Mouse (Mus musculus) MEL (cell line): ENCODE measurements at regions not wholly inside any gene's neighbourhood (a gene's known extent, or its start where the extent isn't known, plus 50 kb on each side); places are given as distances from the start of the nearest gene placed in this dataset.

Experiments used
- HCFC1 ChIP-seq: IDR thresholded peaks from 2 replicates; pipeline ENCODE4 v1.6.1; 2012; ENCODE audit warnings: low read depth, mild to moderate bottlenecking, inconsistent platforms, low read length, improper control_type of control experiment, moderate library complexity
- MEF2A ChIP-seq: IDR thresholded peaks from 2 replicates; pipeline ENCODE4 v1.6.1; 2014; ENCODE audit warnings: low read depth, mild to moderate bottlenecking, inconsistent platforms, low read length, improper control_type of control experiment; ENCODE audit not compliant: poor library complexity, insufficient replicate concordance, severe bottlenecking; ENCODE audit errors: extremely low read depth
- POLR2A ChIP-seq, 2 experiments: IDR thresholded peaks; 2 replicates each; pipeline ENCODE4 v1.6.1; 2011 to 2012; ENCODE audit warnings: low read length in 2 of 2, mild to moderate bottlenecking in 2 of 2, control low read depth in 1 of 2, improper control_type of control experiment in 1 of 2, low read depth in 1 of 2, moderate library complexity in 1 of 2; ENCODE audit not compliant: control insufficient read depth in 1 of 2, insufficient read depth in 1 of 2, poor library complexity in 1 of 2
- POLR2AphosphoS5 ChIP-seq: IDR thresholded peaks from 2 replicates; pipeline ENCODE4 v1.6.1; 2012; ENCODE audit warnings: low read depth, borderline replicate concordance, mild to moderate bottlenecking, inconsistent platforms, low read length, moderate library complexity, mixed read lengths
- RCOR1 ChIP-seq: IDR thresholded peaks from 2 replicates; pipeline ENCODE4 v1.6.1; 2012; ENCODE audit warnings: low read depth, mild to moderate bottlenecking, inconsistent platforms, low read length, improper control_type of control experiment
- USF2 ChIP-seq, 2 experiments: IDR thresholded peaks; 2 replicates each; pipeline ENCODE4 v1.6.1; 2011 to 2012; ENCODE audit warnings: improper control_type of control experiment in 2 of 2, low read length in 2 of 2, borderline replicate concordance in 1 of 2, inconsistent platforms in 1 of 2, low read depth in 1 of 2, mild to moderate bottlenecking in 1 of 2; ENCODE audit not compliant: insufficient read depth in 1 of 2
- ZC3H11A ChIP-seq: IDR thresholded peaks from 2 replicates; pipeline ENCODE4 v1.6.1; 2012; ENCODE audit warnings: low read depth, mild to moderate bottlenecking, inconsistent platforms, low read length, improper control_type of control experiment

- no peak for TF ChIP-seq MEF2A
- TF ChIP-seq POLR2A (IDR thresholded peaks at IDR 0.05; ENCODE audit: control insufficient read depth in 1 of 2, insufficient read depth in 1 of 2, low read depth in 1 of 2, low read length in 2 of 2, poor library complexity in 1 of 2), result no peak
- no peak for TF ChIP-seq POLR2AphosphoS5
- no peak for TF ChIP-seq USF2 (IDR thresholded peaks at IDR 0.05; ENCODE audit: borderline replicate concordance in 1 of 2, insufficient read depth in 1 of 2, low read depth in 1 of 2, low read length in 2 of 2)
- TF ChIP-seq RCOR1, result no peak
- TF ChIP-seq ZC3H11A, result no peak
- TF ChIP-seq HCFC1, result no peak
Observed at GRCm38 (mm10) chr16:52861263-52861662, 407.4 kb upstream of the Alcam start.
